Mouse (Mus musculus): ENCODE results near the gene Wfdc21. TPM values are rescaled to one million over a fixed set of nuclear protein-coding genes. Genes with fewer than 3 reads are reported as not detected.

The Wfdc21 gene
- total and polyA plus RNA-seq, 2 experiments: 2,463 to 3,004 TPM

GRCm38 (mm10) chr11:83754227-83754626 lies 7.5 kb downstream of the Wfdc21 start:
- H3K4me3 ChIP-seq (ENCODE audit: insufficient read depth, low read depth, low read length): peak overlapping the region; percentile 97
- no peak for DNase-seq (ENCODE audit: extremely low read depth, low read depth, low spot score)
- no peak for TF ChIP-seq CTCF (IDR thresholded peaks at IDR 0.05; ENCODE audit: low read depth, low read length)
- no peak for TF ChIP-seq POLR2A (IDR thresholded peaks at IDR 0.05; ENCODE audit: extremely low read depth, insufficient read depth, low read length)
- H3K36me3 ChIP-seq (ENCODE audit: control insufficient read depth, insufficient read depth, low read length): peaks cover 46% of the 10 kb centered on the region
- H3K4me1 ChIP-seq (ENCODE audit: control insufficient read depth, insufficient read depth, low read length): peaks cover 4% of the 10 kb centered on the region; the same call in 1 of the 2 replicates
- peak overlapping the region; percentile 77; the same call in 1 of the 2 replicates for H3K27ac ChIP-seq (replicated peaks; ENCODE audit: insufficient read depth, low read depth, low read length)
- no peaks in the 10 kb centered on the region for H3K27me3 ChIP-seq (ENCODE audit: control insufficient read depth, insufficient read depth, low read length)
- H3K79me2 ChIP-seq (ENCODE audit: control insufficient read depth, insufficient read depth, low read length): peaks cover 3% of the 10 kb centered on the region; the same call in 1 of the 2 replicates
- 8% methylated on average over 8 of the region's 8 CpGs for WGBS
- H3K9ac ChIP-seq (ENCODE audit: low read depth, low read length): peak overlapping the region; percentile 93

- no peak overlapping the region for H3K9ac ChIP-seq (ENCODE audit: low read depth, low read length)
- H3K36me3 ChIP-seq (ENCODE audit: control insufficient read depth, insufficient read depth, low read length): peaks cover 69% of the 10 kb centered on the region
- H3K27me3 ChIP-seq (ENCODE audit: control insufficient read depth, insufficient read depth, low read length): no peaks in the 10 kb centered on the region
- H3K79me2 ChIP-seq (ENCODE audit: control insufficient read depth, insufficient read depth, low read length): no peaks in the 10 kb centered on the region
- TF ChIP-seq CTCF (IDR thresholded peaks at IDR 0.05; ENCODE audit: low read depth, low read length): no peak
- no peak for TF ChIP-seq POLR2A (IDR thresholded peaks at IDR 0.05; ENCODE audit: extremely low read depth, insufficient read depth, low read length)
- H3K27ac ChIP-seq (replicated peaks; ENCODE audit: insufficient read depth, low read depth, low read length): no peak overlapping the region
- no peak overlapping the region for H3K4me3 ChIP-seq (ENCODE audit: insufficient read depth, low read depth, low read length)
- H3K4me1 ChIP-seq (ENCODE audit: control insufficient read depth, insufficient read depth, low read length): no peaks in the 10 kb centered on the region
- no peak for DNase-seq (ENCODE audit: extremely low read depth, low read depth, low spot score)
- 94% methylated on average over 9 of the region's 9 CpGs for WGBS
Measured at GRCm38 (mm10) chr11:83767306-83767705, 20.6 kb downstream of the Wfdc21 start.

GRCm38 (mm10) chr11:83768976-83769375 lies 22.2 kb downstream of the Wfdc21 start:
- Histone ChIP-seq H3K9ac (ENCODE audit: low read depth, low read length) (no peak overlapping the region), H3K36me3 (ENCODE audit: control insufficient read depth, insufficient read depth, low read length) (peaks cover 73% of the 10 kb centered on the region), H3K4me3 (ENCODE audit: insufficient read depth, low read depth, low read length) (no peak overlapping the region), H3K27ac (replicated peaks; ENCODE audit: insufficient read depth, low read depth, low read length) (no peak overlapping the region), H3K27me3 (ENCODE audit: control insufficient read depth, insufficient read depth, low read length) (no peaks in the 10 kb centered on the region), H3K4me1 (ENCODE audit: control insufficient read depth, insufficient read depth, low read length) (no peaks in the 10 kb centered on the region), H3K79me2 (ENCODE audit: control insufficient read depth, insufficient read depth, low read length) (no peaks in the 10 kb centered on the region)
- no peak for DNase-seq (ENCODE audit: extremely low read depth, low read depth, low spot score)
- 95% methylated on average over 4 of the region's 4 CpGs for WGBS
- TF ChIP-seq CTCF (IDR thresholded peaks at IDR 0.05; ENCODE audit: low read depth, low read length) (no peak), POLR2A (IDR thresholded peaks at IDR 0.05; ENCODE audit: extremely low read depth, insufficient read depth, low read length) (no peak)

GRCm38 (mm10) chr11:83771014-83771413 lies 24.3 kb downstream of the Wfdc21 start:
- Histone ChIP-seq H3K36me3 (ENCODE audit: control insufficient read depth, insufficient read depth, low read length) (peaks cover 74% of the 10 kb centered on the region), H3K27me3 (ENCODE audit: control insufficient read depth, insufficient read depth, low read length) (no peaks in the 10 kb centered on the region), H3K4me3 (ENCODE audit: insufficient read depth, low read depth, low read length) (no peak overlapping the region), H3K9ac (ENCODE audit: low read depth, low read length) (no peak overlapping the region), H3K79me2 (ENCODE audit: control insufficient read depth, insufficient read depth, low read length) (no peaks in the 10 kb centered on the region), H3K27ac (replicated peaks; ENCODE audit: insufficient read depth, low read depth, low read length) (no peak overlapping the region), H3K4me1 (ENCODE audit: control insufficient read depth, insufficient read depth, low read length) (no peaks in the 10 kb centered on the region)
- no peak for DNase-seq (ENCODE audit: extremely low read depth, low read depth, low spot score)
- TF ChIP-seq CTCF (IDR thresholded peaks at IDR 0.05; ENCODE audit: low read depth, low read length) (no peak), POLR2A (IDR thresholded peaks at IDR 0.05; ENCODE audit: extremely low read depth, insufficient read depth, low read length) (no peak)
- WGBS: 96% methylated on average over 7 of the region's 7 CpGs

GRCm38 (mm10) chr11:83772341-83772740 lies 25.6 kb downstream of the Wfdc21 start:
- Histone ChIP-seq H3K79me2 (ENCODE audit: control insufficient read depth, insufficient read depth, low read length) (no peaks in the 10 kb centered on the region), H3K27me3 (ENCODE audit: control insufficient read depth, insufficient read depth, low read length) (no peaks in the 10 kb centered on the region), H3K36me3 (ENCODE audit: control insufficient read depth, insufficient read depth, low read length) (peaks cover 79% of the 10 kb centered on the region), H3K4me3 (ENCODE audit: insufficient read depth, low read depth, low read length) (no peak overlapping the region), H3K9ac (ENCODE audit: low read depth, low read length) (no peak overlapping the region), H3K27ac (replicated peaks; ENCODE audit: insufficient read depth, low read depth, low read length) (no peak overlapping the region), H3K4me1 (ENCODE audit: control insufficient read depth, insufficient read depth, low read length) (no peaks in the 10 kb centered on the region)
- WGBS: 96% methylated on average over 6 of the region's 6 CpGs
- no peak for DNase-seq (ENCODE audit: extremely low read depth, low read depth, low spot score)
- TF ChIP-seq POLR2A (IDR thresholded peaks at IDR 0.05; ENCODE audit: extremely low read depth, insufficient read depth, low read length): no peak
- no peak for TF ChIP-seq CTCF (IDR thresholded peaks at IDR 0.05; ENCODE audit: low read depth, low read length)

- no peak overlapping the region for H3K4me3 ChIP-seq (ENCODE audit: insufficient read depth, low read depth, low read length)
- no peaks in the 10 kb centered on the region for H3K79me2 ChIP-seq (ENCODE audit: control insufficient read depth, insufficient read depth, low read length)
- no peaks in the 10 kb centered on the region for H3K27me3 ChIP-seq (ENCODE audit: control insufficient read depth, insufficient read depth, low read length)
- H3K9ac ChIP-seq (ENCODE audit: low read depth, low read length): no peak overlapping the region
- no peak for TF ChIP-seq POLR2A (IDR thresholded peaks at IDR 0.05; ENCODE audit: extremely low read depth, insufficient read depth, low read length)
- TF ChIP-seq CTCF (IDR thresholded peaks at IDR 0.05; ENCODE audit: low read depth, low read length): no peak
- WGBS: 97% methylated on average over 16 of the region's 16 CpGs
- H3K4me1 ChIP-seq (ENCODE audit: control insufficient read depth, insufficient read depth, low read length): no peaks in the 10 kb centered on the region
- no peak overlapping the region for H3K27ac ChIP-seq (replicated peaks; ENCODE audit: insufficient read depth, low read depth, low read length)
- DNase-seq (ENCODE audit: extremely low read depth, low read depth, low spot score): no peak
- H3K36me3 ChIP-seq (ENCODE audit: control insufficient read depth, insufficient read depth, low read length): peaks cover 73% of the 10 kb centered on the region
Measured at GRCm38 (mm10) chr11:83773691-83774090, 27.0 kb downstream of the Wfdc21 start.
